20 mouse cellular contexts compared by ENCODE assay signal in the genomic region with DNA sequence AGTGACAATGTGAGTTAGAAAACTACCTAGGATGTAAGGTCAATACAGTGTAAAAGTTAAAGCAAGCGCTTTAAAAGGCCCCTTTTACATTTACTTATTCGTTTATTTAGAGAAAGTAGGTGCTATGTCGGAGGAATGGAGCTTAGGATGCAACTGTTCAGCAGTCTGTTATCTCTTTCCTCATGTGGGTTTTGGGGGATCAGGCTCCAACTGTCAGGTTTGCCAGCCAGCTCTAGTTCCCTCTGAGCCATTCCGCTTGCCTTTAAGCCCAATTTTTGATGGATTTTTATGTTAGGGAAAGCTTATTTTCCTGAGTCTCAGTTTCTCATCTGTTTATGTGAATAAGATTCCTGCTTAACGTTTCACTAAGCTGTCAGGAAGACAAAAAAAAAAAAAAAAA. TPM values are rescaled to one million over a fixed set of nuclear protein-coding genes. Genes with fewer than 3 reads are reported as not detected.
"Had no signal": no experiment of that assay in that cellular context is flagged by ENCODE, and none has a peak within 500 bp of the region (broad histone marks: within the 10 kb centered on the region; RNA-seq: fewer than 3 reads in every experiment).

No protein-coding gene starts in this region.

- H3K27ac ChIP-seq: left cerebral cortex, adult 2 months; limb, embryonic 10.5 days; liver, embryonic 15.5 days; midbrain, embryonic 10.5 days; midbrain, embryonic 15.5 days; neural tube, embryonic 12.5 days; stomach, postnatal 0 days had no signal

- ATAC-seq: midbrain, embryonic 15.5 days had no signal

- H3K4me2 ChIP-seq: liver, embryonic 11.5 days; liver, embryonic 15.5 days; lung, embryonic 14.5 days; midbrain, embryonic 15.5 days; neural tube, embryonic 12.5 days had no signal

- DNase-seq: kidney, adult 11 months; kidney, postnatal 14 days; lung, embryonic 14.5 days; lung, postnatal 10 days; lung, postnatal 4 days; thymus, adult 18-20 months; thymus, postnatal 14 days had no signal

- H3K9ac ChIP-seq: liver, embryonic 15.5 days; lung, embryonic 14.5 days; midbrain, embryonic 15.5 days; neural tube, embryonic 12.5 days had no signal

- H3K4me3 ChIP-seq: left cerebral cortex, adult 2 months; limb, embryonic 10.5 days; liver, embryonic 15.5 days; midbrain, embryonic 10.5 days; midbrain, embryonic 15.5 days; neural tube, embryonic 12.5 days had no signal

- H3K9me3 ChIP-seq: limb, embryonic 10.5 days; liver, embryonic 15.5 days; midbrain, embryonic 10.5 days; midbrain, embryonic 15.5 days; neural tube, embryonic 12.5 days had no signal

- H3K36me3 ChIP-seq: limb, embryonic 10.5 days; liver, embryonic 15.5 days; midbrain, embryonic 10.5 days; midbrain, embryonic 15.5 days; neural tube, embryonic 12.5 days had no signal

- H3K4me1 ChIP-seq: limb, embryonic 10.5 days; liver, embryonic 15.5 days; midbrain, embryonic 15.5 days; neural tube, embryonic 12.5 days had no signal

- H3K27me3 ChIP-seq: liver, embryonic 15.5 days; midbrain, embryonic 15.5 days; neural tube, embryonic 12.5 days had no signal

RNA-seq across cellular contexts. Expression of gene Vma21-ps, which starts 22.3 kb away (rescaled TPM):
- total RNA-seq: left cerebral cortex, adult 2 months; left cerebral cortex, postnatal 14 days; megakaryocyte, adult 5-6 weeks; monocyte, adult 5-6 weeks; neutrophil, adult 5-6 weeks had no signal
- polyA plus RNA-seq: kidney, embryonic 14.5 days; limb, embryonic 10.5 days; liver, embryonic 11.5 days; lung, embryonic 14.5 days; midbrain, embryonic 10.5 days; neural tube, embryonic 12.5 days; stomach, postnatal 0 days had no signal
